In genomic region chr4:144903932-144904331, GRCm38 (mm10) we compare ENCODE assay signal across 8 mouse cellular contexts. TPM values are rescaled to one million over a fixed set of nuclear protein-coding genes. Genes with fewer than 3 reads are reported as not detected.
DNase-seq lines count a peak whose midpoint lies in the region; ATAC-seq and TF ChIP-seq lines count a peak whose summit lies in the region.

No protein-coding gene starts in this region.

- no peak overlapping the region for H3K4me2 ChIP-seq in stomach, embryonic 15.5 days

- no peaks in the 10 kb centered on the region for H3K9me3 ChIP-seq in stomach, embryonic 15.5 days

- peaks cover 90% of the 10 kb centered on the region for H3K4me1 ChIP-seq in liver, adult 2 months (ENCODE audit: control insufficient read depth, insufficient read depth, low read length)
- peaks cover 50% of the 10 kb centered on the region for H3K4me1 ChIP-seq in stomach, embryonic 15.5 days

- peak overlapping the region; percentile 83 for H3K27ac ChIP-seq in liver, adult 2 months (replicated peaks; ENCODE audit: insufficient read depth, low read depth, low read length)
- H3K27ac ChIP-seq in stomach, embryonic 15.5 days: peak overlapping the region; percentile 42

- TF ChIP-seq POLR2A in liver, adult 2 months (IDR thresholded peaks at IDR 0.05; ENCODE audit: extremely low read depth, insufficient read depth, low read length): no peak

- no peak for TF ChIP-seq CTCF in liver, adult 2 months (IDR thresholded peaks at IDR 0.05; ENCODE audit: low read depth, low read length)

- H3K4me3 ChIP-seq in liver, adult 2 months (ENCODE audit: insufficient read depth, low read depth, low read length): no peak overlapping the region
- H3K4me3 ChIP-seq in stomach, embryonic 15.5 days (replicated peaks): no peak overlapping the region

- peak; percentile 56 for ATAC-seq in stomach, embryonic 15.5 days (ENCODE audit: insufficient read depth, low FRiP score, low read depth)

- H3K79me2 ChIP-seq in liver, adult 2 months (ENCODE audit: control insufficient read depth, insufficient read depth, low read length): peaks cover 70% of the 10 kb centered on the region

- 10% methylated on average over 3 of the region's 3 CpGs for WGBS in liver, adult 2 months
- 41% methylated on average over 3 of the region's 3 CpGs for WGBS in stomach, embryonic 15.5 days

- peaks cover 24% of the 10 kb centered on the region for H3K36me3 ChIP-seq in liver, adult 2 months (ENCODE audit: control insufficient read depth, insufficient read depth, low read length)
- H3K36me3 ChIP-seq in stomach, embryonic 15.5 days: peaks cover 2% of the 10 kb centered on the region; the same call in 1 of the 2 replicates

- peak; percentile 72 for DNase-seq in layer of hippocampus, adult 9-11 months
- DNase-seq in layer of hippocampus, postnatal 36 days: no peak
- DNase-seq in heart, postnatal 10 days: peak; percentile 64 to 67
- DNase-seq in liver, adult 2 months (ENCODE audit: extremely low read depth, low read depth, low spot score): peak; percentile 91
- DNase-seq in embryo, embryonic 10 days (ENCODE audit: low spot score): no peak
- no peak for DNase-seq in cerebellum, adult 9-10 months
- no peak for DNase-seq in cerebellum, postnatal 14 days

- H3K27me3 ChIP-seq in liver, adult 2 months (ENCODE audit: control insufficient read depth, insufficient read depth, low read length): no peaks in the 10 kb centered on the region
- no peaks in the 10 kb centered on the region for H3K27me3 ChIP-seq in stomach, embryonic 15.5 days (replicated peaks)

- no peak overlapping the region for H3K9ac ChIP-seq in liver, adult 2 months (ENCODE audit: low read depth, low read length)
- no peak overlapping the region for H3K9ac ChIP-seq in stomach, embryonic 15.5 days

- intact Hi-C loops in heart, postnatal 10 days (cut with DNase I): no loop called here

RNA-seq across cellular contexts. Expression of gene Dhrs3, which starts 11.3 kb away (rescaled TPM):
- total RNA-seq in layer of hippocampus, postnatal 36 days (2021): 10 to 100 TPM; 27.6 to 31.0 TPM
- total RNA-seq in heart, postnatal 10 days (2021): 10 to 100 TPM; 90.2 to 95.2 TPM
- total RNA-seq in liver, adult 2 months (2014; rRNA removed): 85.5 and 109 TPM in 2 replicates
- polyA plus RNA-seq in liver, adult 2 months (2012; rRNA removed): 225 and 231 TPM in 2 replicates
- polyA plus RNA-seq in stomach, embryonic 15.5 days (2015; fragmentation: Nextera tagmentation; extraction: Ambion mirVana): 112 and 117 TPM in 2 replicates

Comparison
In these comparisons a context has a peak if more than half of its experiments do, and no peak if none do; other contexts are left out.
1. DNase-seq: peak in layer of hippocampus, adult 9-11 months (single experiment), heart, postnatal 10 days (2 of 2) and liver, adult 2 months (single experiment); none in layer of hippocampus, postnatal 36 days (0 of 2), embryo, embryonic 10 days (single experiment), cerebellum, adult 9-10 months (single experiment) and cerebellum, postnatal 14 days (0 of 2).